Mouse (Mus musculus) limb, embryonic 11.5 days (tissue): ENCODE data around the gene Dnajc6. TPM values are rescaled to one million over a fixed set of nuclear protein-coding genes. Genes with fewer than 3 reads are reported as not detected.

Source experiments
- ATAC-seq: fragments of 200-750 bp; cut with Nextera tagmentation; 2 replicates; pipeline ENCODE4 v1.8.0; 2017; ENCODE audit warnings: low read depth; ENCODE audit not compliant: insufficient number of reproducible peaks, low FRiP score, low TSS enrichment
- DNase-seq: peaks from one replicate; pipeline ENCODE4 v3.0.0-alpha.2; 2015; ENCODE audit warnings: low spot score
- H3K27ac ChIP-seq: fragments of 300-500 bp; sonication (generic); replicated peaks from 2 replicates; pipeline ENCODE4 v1.5.1; 2014; ENCODE audit warnings: low read depth, mild to moderate bottlenecking, low read length
- H3K27me3 ChIP-seq: fragments of 300-500 bp; sonication (generic); 2 replicates; pipeline ENCODE4 v1.6.1; 2014; ENCODE audit warnings: mild to moderate bottlenecking, low read length, mixed read lengths; ENCODE audit not compliant: control insufficient read depth, insufficient read depth
- H3K36me3 ChIP-seq: fragments of 300-500 bp; sonication (generic); 2 replicates; pipeline ENCODE4 v1.6.1; 2014; ENCODE audit warnings: mild to moderate bottlenecking, low read length, moderate library complexity, mixed read lengths; ENCODE audit not compliant: control insufficient read depth, insufficient read depth
- H3K4me1 ChIP-seq: fragments of 300-500 bp; sonication (generic); 2 replicates; pipeline ENCODE4 v1.6.1; 2014; ENCODE audit warnings: low read length, mixed read lengths; ENCODE audit not compliant: control insufficient read depth, insufficient read depth
- H3K4me2 ChIP-seq: fragments of 300-500 bp; sonication (generic); 2 replicates; pipeline ENCODE4 v1.6.1; 2014; ENCODE audit warnings: low read depth, mild to moderate bottlenecking, moderate library complexity; ENCODE audit not compliant: severe bottlenecking
- H3K4me3 ChIP-seq: fragments of 300-500 bp; sonication (generic); 2 replicates; pipeline ENCODE4 v1.5.1; 2014; ENCODE audit warnings: low read depth, low read length
- H3K9ac ChIP-seq: fragments of 300-500 bp; sonication (generic); 2 replicates; pipeline ENCODE4 v1.6.1; 2014; ENCODE audit warnings: mild to moderate bottlenecking, low read length
- H3K9me3 ChIP-seq: fragments of 300-500 bp; sonication (generic); 2 replicates; pipeline ENCODE4 v1.6.1; 2016; ENCODE audit warnings: low read length; ENCODE audit not compliant: control insufficient read depth
- WGBS: fragments of 180-500 bp; shearing (Covaris S2); extraction: QIAGEN DNeasy Blood & Tissue Kit; methylation state at CpG from one replicate; pipeline ENCODE4 v1.1.7; 2014; 5-methylcytosine and 5-hydroxymethylcytosine counted together
- polyA plus RNA-seq: library from polyadenylated mRNA; unstranded; fragments of >200 nt; fragmentation: Nextera tagmentation; extraction: Ambion mirVana; gene quantifications from 2 replicates; pipeline ENCODE4 v1.2.1, GENCODE M21; 2014

Dnajc6 gene
- polyA plus RNA-seq, 1 experiment from 2014 or later, result 0.89 TPM

DNA sequence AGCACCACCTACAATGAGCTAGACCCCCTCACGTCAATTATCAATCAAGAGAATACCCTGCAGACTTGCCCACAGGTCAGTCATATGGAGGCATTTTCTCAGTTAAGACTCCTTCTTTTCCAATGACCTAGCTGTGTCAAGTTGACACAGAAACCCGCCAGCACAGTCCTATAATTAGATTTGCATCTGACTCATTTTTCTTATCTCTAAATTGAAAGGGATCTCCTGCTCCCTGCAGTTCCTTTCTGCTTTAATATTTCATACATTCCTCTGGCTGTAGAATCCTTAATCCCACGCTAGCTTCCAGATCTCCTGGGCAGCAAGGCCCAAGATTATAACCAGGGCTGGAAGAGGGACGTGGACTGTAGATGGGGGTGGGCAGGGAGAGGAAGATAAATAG, 44.1 kb downstream of the Dnajc6 start:
- no peaks in the 10 kb centered on the region for H3K27me3 ChIP-seq
- no peaks in the 10 kb centered on the region for H3K4me1 ChIP-seq
- no peak overlapping the region for H3K9ac ChIP-seq
- no peak overlapping the region for H3K27ac ChIP-seq
- no peak for DNase-seq
- 79% methylated on average over 4 of the region's 4 CpGs for WGBS
- ATAC-seq, result no peak
- H3K4me3 ChIP-seq, result no peak overlapping the region
- H3K9me3 ChIP-seq, result no peaks in the 10 kb centered on the region
- H3K36me3 ChIP-seq, result no peaks in the 10 kb centered on the region
- no peak overlapping the region for H3K4me2 ChIP-seq

DNA sequence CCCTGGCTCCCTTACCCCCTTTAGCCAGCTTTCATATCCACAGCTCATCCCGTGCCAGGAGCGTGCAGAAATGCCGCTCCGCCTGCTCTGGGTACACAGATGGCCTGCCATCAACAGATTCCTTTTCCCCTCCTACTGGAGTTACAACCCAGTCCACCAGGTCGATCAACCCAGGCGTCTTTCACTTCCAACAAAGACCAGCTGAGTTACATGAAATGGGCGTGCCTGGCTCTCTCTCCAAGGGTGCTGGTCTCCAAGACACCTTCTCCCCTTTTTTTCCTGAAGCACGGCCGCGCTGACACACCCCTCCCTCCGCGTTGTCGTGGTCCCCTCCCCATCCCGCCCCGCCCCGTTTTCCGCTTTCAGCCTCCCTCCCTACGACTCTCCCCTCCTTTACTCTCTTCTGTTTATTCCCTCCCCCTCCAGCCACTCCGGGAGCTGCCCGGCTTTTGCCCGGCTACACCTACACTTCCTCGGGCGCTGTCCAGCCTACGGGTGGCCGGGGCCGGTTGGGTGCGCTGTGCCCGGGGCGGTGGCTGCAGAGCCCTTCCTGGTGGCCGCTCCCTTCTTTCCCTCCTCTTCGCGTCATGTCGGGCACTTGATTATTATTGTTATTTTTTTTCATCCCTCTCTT, 53.6 kb downstream of the Dnajc6 start:
- DNase-seq, result peak; percentile 57
- peaks cover 10% of the 10 kb centered on the region; the same call in 1 of the 2 replicates for H3K4me1 ChIP-seq
- peak overlapping the region; percentile 60 for H3K4me2 ChIP-seq
- peak; percentile 47 for ATAC-seq
- H3K9me3 ChIP-seq, result no peaks in the 10 kb centered on the region
- WGBS, result under 1% methylated on average over 33 of the region's 33 CpGs
- peak overlapping the region; percentile 24 for H3K4me3 ChIP-seq
- no peak overlapping the region for H3K9ac ChIP-seq
- peaks cover 14% of the 10 kb centered on the region for H3K27me3 ChIP-seq
- H3K27ac ChIP-seq, result no peak overlapping the region
- H3K36me3 ChIP-seq, result no peaks in the 10 kb centered on the region

- peak; percentile 80 for DNase-seq
- Histone ChIP-seq H3K36me3 (no peaks in the 10 kb centered on the region), H3K27ac (no peak overlapping the region), H3K4me3 (peak overlapping the region; percentile 24), H3K4me2 (peak overlapping the region; percentile 60), H3K9ac (no peak overlapping the region), H3K27me3 (peaks cover 14% of the 10 kb centered on the region), H3K9me3 (no peaks in the 10 kb centered on the region), H3K4me1 (peaks cover 10% of the 10 kb centered on the region; the same call in 1 of the 2 replicates)
- WGBS, result 0% methylated on average over 33 of the region's 33 CpGs
- peak; percentile 90 for ATAC-seq
Observed at GRCm38 (mm10) chr4:101550671-101551161, 54.3 kb downstream of the Dnajc6 start.

DNA sequence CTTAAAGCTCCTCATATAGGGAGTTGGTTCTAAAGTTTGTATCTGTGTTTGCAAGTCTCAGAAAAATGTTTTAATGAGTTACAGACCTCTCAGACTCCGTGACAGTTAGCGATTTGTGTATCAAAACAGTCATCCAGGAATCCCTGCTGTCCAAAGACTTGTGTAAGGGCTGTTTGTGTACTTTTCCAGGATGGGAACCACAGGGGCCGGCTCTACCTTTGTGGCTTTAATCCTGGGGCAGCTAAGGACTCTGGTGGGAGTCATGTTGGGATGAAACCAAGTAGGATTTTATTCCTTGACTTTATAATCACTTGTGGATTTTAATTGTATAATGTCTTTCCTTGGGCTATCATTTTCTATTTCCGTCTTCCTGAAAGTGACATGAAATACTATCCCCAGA, 55.0 kb downstream of the Dnajc6 start:
- ATAC-seq (no peak), DNase-seq (no peak)
- Histone ChIP-seq H3K27me3 (peaks cover 14% of the 10 kb centered on the region), H3K36me3 (no peaks in the 10 kb centered on the region), H3K9me3 (no peaks in the 10 kb centered on the region), H3K9ac (no peak overlapping the region), H3K4me2 (no peak overlapping the region), H3K4me1 (peaks cover 10% of the 10 kb centered on the region; the same call in 1 of the 2 replicates), H3K27ac (no peak overlapping the region), H3K4me3 (no peak overlapping the region)
- 17% methylated on average over 4 of the region's 4 CpGs for WGBS

GRCm38 (mm10) chr4:101552372-101552771, 55.9 kb downstream of the Dnajc6 start:
- WGBS, result 17% methylated on average over 5 of the region's 5 CpGs
- no peak overlapping the region for H3K4me3 ChIP-seq
- peaks cover 10% of the 10 kb centered on the region; the same call in 1 of the 2 replicates for H3K4me1 ChIP-seq
- H3K9ac ChIP-seq, result no peak overlapping the region
- no peak overlapping the region for H3K4me2 ChIP-seq
- H3K27me3 ChIP-seq, result peaks cover 14% of the 10 kb centered on the region
- no peaks in the 10 kb centered on the region for H3K9me3 ChIP-seq
- no peak overlapping the region for H3K27ac ChIP-seq
- H3K36me3 ChIP-seq, result no peaks in the 10 kb centered on the region
- DNase-seq (no peak), ATAC-seq (no peak)

GRCm38 (mm10) chr4:101555016-101555415, 58.6 kb downstream of the Dnajc6 start:
- Histone ChIP-seq H3K27me3 (peaks cover 13% of the 10 kb centered on the region), H3K9me3 (no peaks in the 10 kb centered on the region), H3K9ac (no peak overlapping the region), H3K36me3 (no peaks in the 10 kb centered on the region), H3K4me1 (peaks cover 10% of the 10 kb centered on the region; the same call in 1 of the 2 replicates), H3K27ac (no peak overlapping the region), H3K4me2 (no peak overlapping the region), H3K4me3 (no peak overlapping the region)
- ATAC-seq (no peak), DNase-seq (no peak)
- 80% methylated on average over 4 of the region's 4 CpGs for WGBS

DNA sequence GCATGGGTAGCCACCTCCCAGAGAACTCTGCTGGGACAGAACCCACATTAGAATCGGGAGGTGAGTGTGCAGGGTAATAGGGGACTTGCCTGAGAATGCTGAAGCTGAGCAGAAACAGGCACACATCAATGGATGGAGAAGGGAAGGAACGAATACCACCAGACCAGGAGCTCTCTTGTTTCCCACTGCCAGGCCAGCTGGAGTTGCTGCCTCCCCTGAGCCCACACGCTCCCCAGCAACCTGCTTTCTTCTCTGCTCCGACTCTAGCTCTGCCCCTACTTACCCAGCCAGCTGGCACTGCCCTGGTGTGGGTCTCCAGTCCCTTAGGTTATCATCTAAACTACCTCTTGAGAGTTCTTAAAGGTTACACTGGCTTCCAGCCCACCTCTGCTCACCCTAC, 63.7 kb downstream of the Dnajc6 start:
- Histone ChIP-seq H3K9ac (no peak overlapping the region), H3K27ac (no peak overlapping the region), H3K27me3 (no peaks in the 10 kb centered on the region), H3K9me3 (no peaks in the 10 kb centered on the region), H3K4me2 (no peak overlapping the region), H3K4me1 (no peaks in the 10 kb centered on the region), H3K36me3 (no peaks in the 10 kb centered on the region), H3K4me3 (no peak overlapping the region)
- 72% methylated on average over 4 of the region's 4 CpGs for WGBS
- no peak for DNase-seq
- no peak for ATAC-seq

- Histone ChIP-seq H3K27ac (no peak overlapping the region), H3K36me3 (no peaks in the 10 kb centered on the region), H3K4me1 (no peaks in the 10 kb centered on the region), H3K4me3 (no peak overlapping the region), H3K27me3 (no peaks in the 10 kb centered on the region), H3K4me2 (no peak overlapping the region), H3K9me3 (no peaks in the 10 kb centered on the region), H3K9ac (no peak overlapping the region)
- ATAC-seq (no peak), DNase-seq (no peak)
- WGBS, result 70% methylated on average over 7 of the region's 7 CpGs
Observed at GRCm38 (mm10) chr4:101562836-101563235, 66.4 kb downstream of the Dnajc6 start.

- ATAC-seq (no peak), DNase-seq (no peak)
- Histone ChIP-seq H3K4me1 (no peaks in the 10 kb centered on the region), H3K27ac (no peak overlapping the region), H3K4me3 (no peak overlapping the region), H3K4me2 (no peak overlapping the region), H3K9me3 (no peaks in the 10 kb centered on the region), H3K36me3 (no peaks in the 10 kb centered on the region), H3K27me3 (no peaks in the 10 kb centered on the region), H3K9ac (no peak overlapping the region)
- 94% methylated on average over 5 of the region's 5 CpGs for WGBS
Observed at GRCm38 (mm10) chr4:101563607-101564006, 67.2 kb downstream of the Dnajc6 start.
